Mouse (Mus musculus) hindbrain, embryonic 14.5 days (tissue): ENCODE measurements around the gene Cnot6. TPM values are rescaled to one million over a fixed set of nuclear protein-coding genes. Genes with fewer than 3 reads are reported as not detected.

Experiments used
- ATAC-seq: fragments of 200-750 bp; cut with Nextera tagmentation; 2 replicates; pipeline ENCODE4 v1.8.0; 2017; ENCODE audit warnings: moderate number of reproducible peaks, mild to moderate bottlenecking, moderate TSS enrichment, moderate library complexity; ENCODE audit not compliant: low FRiP score
- DNase-seq: peaks from one replicate; pipeline ENCODE4 v3.0.0-alpha.2; 2015; ENCODE audit warnings: low spot score
- H3K27ac ChIP-seq: fragments of 300-500 bp; sonication (generic); 2 replicates; pipeline ENCODE4 v1.5.1; 2014; ENCODE audit warnings: mild to moderate bottlenecking, moderate library complexity
- H3K27me3 ChIP-seq: fragments of 300-500 bp; sonication (generic); 2 replicates; pipeline ENCODE4 v1.6.1; 2014; ENCODE audit warnings: mild to moderate bottlenecking, low read length, mixed read lengths; ENCODE audit not compliant: control insufficient read depth, insufficient read depth
- H3K36me3 ChIP-seq: fragments of 300-500 bp; sonication (generic); replicated peaks from 2 replicates; pipeline ENCODE4 v1.6.1; 2014; ENCODE audit not compliant: control insufficient read depth, insufficient read depth
- H3K4me1 ChIP-seq: fragments of 300-500 bp; sonication (generic); replicated peaks from 2 replicates; pipeline ENCODE4 v1.6.1; 2014; ENCODE audit warnings: antibody characterized with exemption, low read length, mixed read lengths; ENCODE audit not compliant: control insufficient read depth, insufficient read depth
- H3K4me2 ChIP-seq: fragments of 300-500 bp; sonication (generic); replicated peaks from 2 replicates; pipeline ENCODE4 v1.6.1; 2014; ENCODE audit warnings: mild to moderate bottlenecking, moderate library complexity
- H3K4me3 ChIP-seq: fragments of 300-500 bp; sonication (generic); replicated peaks from 2 replicates; pipeline ENCODE4 v1.5.1; 2014; ENCODE audit warnings: mild to moderate bottlenecking, low read length
- H3K9ac ChIP-seq: fragments of 300-500 bp; sonication (generic); 2 replicates; pipeline ENCODE4 v1.6.1; 2014
- H3K9me3 ChIP-seq: fragments of 300-500 bp; sonication (generic); 2 replicates; pipeline ENCODE4 v1.6.1; 2016; ENCODE audit warnings: low read length; ENCODE audit not compliant: control insufficient read depth
- WGBS: fragments of 180-500 bp; shearing (Covaris S2); extraction: QIAGEN DNeasy Blood & Tissue Kit; methylation state at CpG from one replicate; pipeline ENCODE4 v1.1.7; 2014; 5-methylcytosine and 5-hydroxymethylcytosine counted together
- polyA plus RNA-seq: library from polyadenylated mRNA; unstranded; fragments of >200 nt; fragmentation: Nextera tagmentation; extraction: Ambion mirVana; gene quantifications from 2 replicates; pipeline ENCODE4 v1.2.1, GENCODE M21; 2014

Gene Cnot6
- polyA plus RNA-seq, result 40.1 and 42.1 TPM in 2 replicates

DNA sequence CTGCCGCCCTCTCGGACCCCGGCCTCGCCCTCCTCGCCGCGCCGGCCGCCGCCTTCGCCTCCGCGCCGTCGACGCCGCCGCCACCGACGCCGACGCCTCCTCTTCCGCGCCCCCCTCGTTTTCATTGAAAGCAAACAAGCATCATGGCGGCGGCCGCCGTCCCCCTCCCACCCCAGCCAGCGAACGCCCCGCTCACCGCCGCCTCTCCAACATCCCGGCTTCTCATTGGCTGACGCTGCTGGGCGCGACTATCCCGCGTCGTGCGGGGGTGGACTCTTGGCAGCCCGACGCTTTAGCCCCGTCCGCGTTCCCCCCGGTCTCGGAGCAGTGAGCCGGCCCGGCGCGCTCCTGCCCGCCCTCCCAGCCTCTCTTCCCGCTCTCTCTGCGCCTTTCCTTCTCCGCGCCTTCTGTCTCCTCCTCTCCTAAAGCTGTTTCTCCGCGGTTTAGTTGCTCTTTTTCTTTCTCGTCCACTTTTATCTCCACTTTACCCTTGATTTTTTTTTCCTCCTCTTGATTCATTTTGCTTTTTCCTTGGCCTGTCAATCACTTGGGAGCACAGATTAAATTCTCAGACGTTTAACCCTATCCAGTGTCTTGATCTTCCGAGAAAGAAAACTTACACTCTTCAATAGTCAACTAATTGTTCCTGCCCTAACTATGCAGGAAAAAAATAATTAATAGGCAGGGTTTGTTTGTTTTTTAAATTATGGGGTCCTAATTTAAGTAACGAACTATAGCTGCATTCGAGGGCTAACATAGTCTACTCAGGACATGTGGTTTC lies at the start of gene Cnot6:
TSS of gene Cnot6 (minus strand) at position 169 of the 781 bp plus-strand sequence.
- Histone ChIP-seq H3K27ac (peak within 1 kb of the TSS; percentile 97), H3K4me2 (peak within 1 kb of the TSS; percentile 78), H3K4me3 (peak within 1 kb of the TSS; percentile 100), H3K9me3 (no peaks in the 10 kb centered on the region), H3K9ac (peak within 1 kb of the TSS; percentile 99), H3K4me1 (peaks cover 31% of the 10 kb centered on the region), H3K36me3 (no peaks in the 10 kb centered on the region; the same call in 1 of the 2 replicates), H3K27me3 (no peaks in the 10 kb centered on the region)
- 3% methylated on average over 65 of the region's 65 CpGs for WGBS
- DNase-seq (peak; percentile 98), ATAC-seq (peak; percentile 98)

DNA sequence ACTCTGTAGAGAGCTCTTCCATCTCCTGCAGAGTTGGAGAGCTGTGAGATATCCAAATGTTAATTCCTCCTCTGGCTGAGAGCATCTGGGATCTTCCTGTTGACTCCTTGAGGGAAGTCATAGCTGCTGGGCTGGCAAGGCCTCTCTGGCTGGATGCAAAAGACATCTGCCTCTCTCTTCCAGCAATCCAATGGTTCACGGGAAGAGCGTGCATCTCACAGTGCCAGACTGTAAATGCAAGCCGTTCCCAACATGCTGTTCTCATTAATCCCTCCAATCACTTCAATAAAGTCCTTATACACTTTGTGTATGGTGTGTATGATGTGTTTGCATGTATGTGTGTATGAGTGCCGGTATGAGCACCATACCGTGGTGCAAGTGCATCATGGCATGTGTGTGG lies 48.6 kb upstream of the Cnot6 start:
- Histone ChIP-seq H3K27ac (no peak overlapping the region), H3K9ac (no peak overlapping the region), H3K27me3 (no peaks in the 10 kb centered on the region), H3K4me3 (no peak overlapping the region), H3K36me3 (no peaks in the 10 kb centered on the region), H3K9me3 (no peaks in the 10 kb centered on the region), H3K4me1 (no peaks in the 10 kb centered on the region), H3K4me2 (no peak overlapping the region)
- ATAC-seq, result no peak
- 89% methylated on average over 5 of the region's 5 CpGs for WGBS
- no peak for DNase-seq

DNA sequence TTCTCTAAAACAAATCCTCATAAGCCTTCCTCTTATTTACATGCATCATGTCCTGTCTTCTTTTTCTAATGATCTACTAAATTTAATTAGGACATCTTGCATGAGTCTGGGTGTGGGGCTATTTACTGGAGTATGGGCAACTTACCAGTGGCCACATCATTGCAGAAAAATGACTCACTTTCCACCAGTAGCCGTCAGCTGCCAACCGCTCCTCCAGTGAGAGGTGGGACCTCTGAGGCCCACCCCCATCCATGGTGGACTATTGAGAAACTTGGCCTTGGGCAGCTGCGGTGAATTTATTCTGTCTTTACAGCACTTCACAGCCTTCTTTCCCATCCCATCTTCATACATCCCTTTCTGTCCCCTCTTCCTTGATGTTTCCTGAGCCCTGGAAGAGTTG lies 45.6 kb upstream of the Cnot6 start:
- H3K9ac ChIP-seq, result no peak overlapping the region
- no peak for DNase-seq
- no peaks in the 10 kb centered on the region for H3K36me3 ChIP-seq
- no peak for ATAC-seq
- H3K4me2 ChIP-seq, result no peak overlapping the region
- WGBS, result 95% methylated on average over 3 of the region's 3 CpGs
- H3K27me3 ChIP-seq, result no peaks in the 10 kb centered on the region
- H3K27ac ChIP-seq, result no peak overlapping the region
- H3K4me1 ChIP-seq, result no peaks in the 10 kb centered on the region
- no peak overlapping the region for H3K4me3 ChIP-seq
- H3K9me3 ChIP-seq, result no peaks in the 10 kb centered on the region

DNA sequence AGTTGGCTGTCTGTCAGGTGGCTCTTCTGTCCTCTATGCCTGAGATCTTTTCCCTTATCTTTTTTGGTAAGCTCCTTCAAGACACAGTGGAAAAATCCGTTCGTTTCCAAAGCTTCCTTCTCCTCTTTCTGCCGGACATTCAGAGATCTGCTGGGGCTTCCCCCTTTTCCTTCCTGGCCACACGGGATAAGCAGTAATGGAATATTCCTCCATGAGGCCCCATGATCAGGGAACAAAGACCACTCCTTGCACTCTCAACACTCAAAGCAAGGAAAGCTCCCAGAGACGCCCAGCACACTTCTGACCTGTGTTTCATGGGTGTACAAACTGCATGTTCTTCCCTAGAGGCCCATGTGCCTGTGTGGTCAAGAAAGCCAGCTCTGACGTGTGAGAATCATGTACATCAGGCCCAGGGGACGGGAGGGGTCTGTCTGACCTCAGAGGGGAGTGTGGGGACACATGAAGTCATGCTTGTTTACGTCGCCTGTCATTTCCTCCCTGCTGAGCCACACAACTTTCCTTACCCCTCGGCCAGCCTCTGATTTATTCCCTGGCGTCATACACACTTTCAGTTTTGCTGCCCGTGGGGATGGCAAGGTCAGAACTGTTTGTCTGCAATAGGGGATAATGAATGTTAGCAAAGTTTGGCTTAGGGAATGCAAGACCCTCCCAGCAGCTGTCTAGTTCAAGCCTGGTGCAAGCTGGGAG lies 42.6 kb upstream of the Cnot6 start:
- ATAC-seq, result no peak
- H3K27ac ChIP-seq, result no peak overlapping the region
- H3K4me2 ChIP-seq, result no peak overlapping the region
- no peaks in the 10 kb centered on the region for H3K36me3 ChIP-seq
- no peak overlapping the region for H3K9ac ChIP-seq
- H3K4me3 ChIP-seq, result no peak overlapping the region
- H3K9me3 ChIP-seq, result no peaks in the 10 kb centered on the region
- DNase-seq, result no peak
- H3K4me1 ChIP-seq, result no peaks in the 10 kb centered on the region
- H3K27me3 ChIP-seq, result no peaks in the 10 kb centered on the region
- WGBS, result 55% methylated on average over 12 of the region's 12 CpGs

DNA sequence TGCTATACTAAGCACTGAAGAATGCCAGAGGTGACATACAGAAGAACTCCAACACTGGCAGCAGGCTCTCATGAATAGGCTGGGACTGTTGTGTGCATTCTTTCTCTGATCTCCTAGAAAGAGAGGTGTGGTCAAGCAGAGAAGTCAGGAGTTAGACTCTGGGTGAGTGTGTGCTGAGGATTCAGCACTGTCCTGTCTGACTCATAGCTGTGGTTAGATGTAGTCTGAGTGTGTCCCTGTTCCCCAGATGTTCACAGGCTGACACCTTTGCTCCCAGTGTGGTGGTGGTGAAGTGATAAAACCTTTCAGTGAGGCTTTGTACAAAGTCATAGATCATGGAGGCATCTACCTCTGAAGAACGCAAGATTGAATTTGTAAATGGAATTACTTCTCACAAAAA lies 34.2 kb upstream of the Cnot6 start:
- no peak overlapping the region for H3K4me2 ChIP-seq
- no peaks in the 10 kb centered on the region for H3K4me1 ChIP-seq
- H3K4me3 ChIP-seq, result no peak overlapping the region
- no peaks in the 10 kb centered on the region for H3K27me3 ChIP-seq
- ATAC-seq (no peak), DNase-seq (no peak)
- WGBS, result 94% methylated on average over 1 of the region's 1 CpGs
- no peak overlapping the region for H3K27ac ChIP-seq
- H3K9ac ChIP-seq, result no peak overlapping the region
- H3K9me3 ChIP-seq, result peaks cover 18% of the 10 kb centered on the region; the same call in 1 of the 2 replicates
- H3K36me3 ChIP-seq, result no peaks in the 10 kb centered on the region

DNA sequence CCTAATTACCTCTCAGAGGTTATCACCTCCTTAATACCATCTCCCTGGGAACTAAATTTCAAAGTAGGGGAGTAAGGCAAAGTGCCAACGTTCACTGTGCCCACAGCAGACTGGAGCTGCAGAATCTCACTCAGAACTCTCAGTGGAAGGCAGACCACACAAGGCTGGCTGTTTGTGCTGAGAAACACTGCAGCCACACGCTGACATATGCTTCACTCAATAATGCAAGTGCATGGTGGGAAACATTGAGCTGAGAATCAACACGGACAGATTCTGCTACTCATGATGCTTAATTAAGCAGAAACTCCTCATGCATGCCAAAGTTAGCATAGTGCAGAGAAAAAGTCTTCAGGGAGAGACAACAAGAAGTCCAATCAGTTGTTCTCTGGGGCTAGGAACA lies 33.3 kb upstream of the Cnot6 start:
- Histone ChIP-seq H3K27me3 (no peaks in the 10 kb centered on the region), H3K9me3 (peaks cover 18% of the 10 kb centered on the region; the same call in 1 of the 2 replicates), H3K9ac (no peak overlapping the region), H3K36me3 (no peaks in the 10 kb centered on the region), H3K4me1 (no peaks in the 10 kb centered on the region), H3K4me2 (no peak overlapping the region), H3K27ac (no peak overlapping the region), H3K4me3 (no peak overlapping the region)
- no peak for ATAC-seq
- WGBS, result 62% methylated on average over 3 of the region's 3 CpGs
- DNase-seq, result no peak

DNA sequence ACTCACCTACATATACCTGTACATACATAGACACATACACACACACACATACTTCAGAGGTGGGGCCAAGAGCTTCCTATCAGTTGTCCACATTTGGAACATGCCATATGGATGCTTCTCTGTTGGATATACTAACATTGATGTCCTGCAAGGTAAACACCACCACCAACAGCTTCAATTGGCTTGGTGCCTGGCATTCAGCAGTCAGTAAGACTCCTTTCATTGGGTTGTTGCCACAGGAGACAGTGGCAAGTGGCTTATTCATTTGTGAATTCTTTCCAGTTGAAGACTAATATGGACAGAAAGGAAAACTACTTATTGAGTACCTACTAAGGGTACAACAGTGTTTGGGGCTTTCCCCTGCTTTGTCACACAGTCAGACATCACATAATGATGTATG lies 32.5 kb upstream of the Cnot6 start:
- no peaks in the 10 kb centered on the region for H3K4me1 ChIP-seq
- H3K4me2 ChIP-seq, result no peak overlapping the region
- H3K9ac ChIP-seq, result no peak overlapping the region
- H3K4me3 ChIP-seq, result no peak overlapping the region
- DNase-seq (no peak), ATAC-seq (no peak)
- H3K27ac ChIP-seq, result no peak overlapping the region
- no peaks in the 10 kb centered on the region for H3K27me3 ChIP-seq
- H3K9me3 ChIP-seq, result peaks cover 18% of the 10 kb centered on the region; the same call in 1 of the 2 replicates
- no peaks in the 10 kb centered on the region for H3K36me3 ChIP-seq

DNA sequence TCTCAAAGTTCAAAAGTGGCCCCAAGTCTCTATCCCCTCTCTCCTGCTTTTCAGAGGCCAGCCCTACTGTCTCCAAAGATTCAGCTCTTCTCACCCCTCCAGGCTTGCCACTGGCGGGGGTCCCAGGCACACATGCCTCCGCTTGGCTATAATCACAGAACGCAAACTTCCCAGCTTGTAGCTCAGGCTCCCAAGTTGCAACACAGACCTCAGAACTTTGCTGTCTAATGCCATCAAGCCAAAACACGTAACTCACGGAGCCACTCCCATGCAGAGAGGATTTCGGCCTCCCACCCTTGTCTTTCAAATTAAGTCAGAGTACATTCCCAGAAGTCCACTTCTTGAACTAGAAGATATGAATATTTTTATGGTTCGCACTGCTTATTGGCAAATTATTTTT lies 31.1 kb upstream of the Cnot6 start:
- no peak overlapping the region for H3K27ac ChIP-seq
- WGBS, result 90% methylated on average over 7 of the region's 7 CpGs
- DNase-seq, result no peak
- no peaks in the 10 kb centered on the region for H3K36me3 ChIP-seq
- no peak for ATAC-seq
- H3K4me1 ChIP-seq, result 0 out of 2 replicates have a peak, but pooled peaks cover under 1% of the 10 kb centered on the region
- H3K4me2 ChIP-seq, result no peak overlapping the region
- no peaks in the 10 kb centered on the region for H3K27me3 ChIP-seq
- H3K9me3 ChIP-seq, result peaks cover 9% of the 10 kb centered on the region; the same call in 1 of the 2 replicates
- H3K9ac ChIP-seq, result no peak overlapping the region
- H3K4me3 ChIP-seq, result no peak overlapping the region

DNA sequence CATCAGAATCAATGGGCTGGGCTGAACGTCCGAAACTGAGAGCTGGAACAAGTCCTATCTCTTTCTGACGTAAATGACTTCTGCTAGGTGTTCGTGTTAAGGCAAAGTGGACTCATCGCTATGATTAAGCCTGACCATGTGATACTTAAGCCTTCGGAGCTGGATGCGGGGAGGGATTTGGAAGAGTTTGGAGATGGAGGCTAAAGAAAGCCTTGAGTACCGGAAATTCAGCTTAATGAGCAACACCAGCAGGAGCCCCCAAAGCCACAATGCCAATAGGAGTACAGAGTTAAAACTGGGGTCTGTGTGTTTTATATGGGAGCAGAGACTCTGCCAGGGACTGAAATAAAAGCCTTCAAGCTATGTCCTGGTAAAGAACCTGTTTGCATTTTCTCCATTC lies 29.7 kb upstream of the Cnot6 start:
- Histone ChIP-seq H3K36me3 (no peaks in the 10 kb centered on the region), H3K9ac (no peak overlapping the region), H3K27me3 (no peaks in the 10 kb centered on the region), H3K4me3 (no peak overlapping the region), H3K9me3 (no peaks in the 10 kb centered on the region), H3K4me2 (no peak overlapping the region), H3K27ac (no peak overlapping the region), H3K4me1 (0 out of 2 replicates have a peak, but pooled peaks cover 4% of the 10 kb centered on the region)
- ATAC-seq (no peak), DNase-seq (no peak)
- 77% methylated on average over 8 of the region's 8 CpGs for WGBS
